In genomic region chr16:93137249-93137648, GRCm38 (mm10) we compare ENCODE assay signal across 9 mouse cellular contexts.
DNase-seq lines count a peak whose midpoint lies in the region; ATAC-seq lines count a peak whose summit lies in the region.
"Had no signal": no experiment of that assay in that cellular context is flagged by ENCODE, and none has a peak within 500 bp of the region (broad histone marks: within the 10 kb centered on the region; RNA-seq: fewer than 3 reads in every experiment).

No protein-coding gene starts in this region.

- no peak overlapping the region for H3K27ac ChIP-seq in midbrain, embryonic 14.5 days (replicated peaks; ENCODE audit: low read depth, low read length)
- H3K27ac ChIP-seq in midbrain, embryonic 11.5 days (ENCODE audit: low read depth, low read length) = no peak overlapping the region

- no peak overlapping the region for H3K9ac ChIP-seq in midbrain, embryonic 14.5 days (replicated peaks; ENCODE audit: low read length)
- H3K9ac ChIP-seq in midbrain, embryonic 11.5 days (ENCODE audit: low read length) = no peak overlapping the region

- DNase-seq in cerebellum, postnatal 14 days = peak; percentile 15
- no peak for DNase-seq in cerebellum, adult 8-10 months
- peak; percentile 43 for DNase-seq in midbrain, embryonic 14.5 days
- no peak for DNase-seq in midbrain, embryonic 11.5 days (ENCODE audit: low spot score, missing footprints)
- peak; percentile 11 for DNase-seq in forelimb bud, embryonic 11.5 days (ENCODE audit: low read depth, low spot score)
- DNase-seq in splenic B cell, adult 2 months (ENCODE audit: low read depth, low spot score) = peak; percentile 22
- no peak for DNase-seq in gastrocnemius, adult 8-10 months (ENCODE audit: low spot score in 2 of 2)
- DNase-seq in cerebellum, postnatal 4 days (ENCODE audit: low spot score in 2 of 2) = no peak
- DNase-seq: right cerebral cortex, postnatal 4 days had no signal

- ATAC-seq in midbrain, embryonic 14.5 days (ENCODE audit: low FRiP score, low TSS enrichment) = no peak
- ATAC-seq in midbrain, embryonic 11.5 days (ENCODE audit: low FRiP score) = no peak

- H3K36me3 ChIP-seq in midbrain, embryonic 14.5 days (ENCODE audit: control insufficient read depth, insufficient read depth, low read length) = no peaks in the 10 kb centered on the region
- no peaks in the 10 kb centered on the region for H3K36me3 ChIP-seq in midbrain, embryonic 11.5 days (ENCODE audit: control insufficient read depth, insufficient read depth, low read length)
- no peaks in the 10 kb centered on the region for H3K36me3 ChIP-seq in splenic B cell, adult 2 months (ENCODE audit: control insufficient read depth, insufficient read depth, low read length, poor library complexity, severe bottlenecking)

- no peaks in the 10 kb centered on the region for H3K9me3 ChIP-seq in midbrain, embryonic 14.5 days (ENCODE audit: control insufficient read depth, low read length)
- no peaks in the 10 kb centered on the region for H3K9me3 ChIP-seq in midbrain, embryonic 11.5 days (ENCODE audit: control insufficient read depth, low read length)

- H3K4me1 ChIP-seq in midbrain, embryonic 14.5 days (ENCODE audit: control insufficient read depth, insufficient read depth, low read length) = no peaks in the 10 kb centered on the region
- H3K4me1 ChIP-seq in midbrain, embryonic 11.5 days (ENCODE audit: control insufficient read depth, insufficient read depth, low read length) = no peaks in the 10 kb centered on the region

- H3K4me3 ChIP-seq in midbrain, embryonic 14.5 days (replicated peaks; ENCODE audit: low read depth, low read length) = no peak overlapping the region
- H3K4me3 ChIP-seq in midbrain, embryonic 11.5 days (ENCODE audit: low read depth, low read length) = no peak overlapping the region

- H3K27me3 ChIP-seq in midbrain, embryonic 14.5 days (ENCODE audit: control insufficient read depth, insufficient read depth, low read length) = no peaks in the 10 kb centered on the region
- H3K27me3 ChIP-seq in midbrain, embryonic 11.5 days (ENCODE audit: control insufficient read depth, insufficient read depth, low read length) = no peaks in the 10 kb centered on the region
- H3K27me3 ChIP-seq in splenic B cell, adult 2 months (ENCODE audit: control insufficient read depth, insufficient read depth, low read length, poor library complexity, severe bottlenecking) = no peaks in the 10 kb centered on the region

- WGBS in midbrain, embryonic 14.5 days = 78% methylated on average over 1 of the region's 1 CpGs
- 61% methylated on average over 1 of the region's 1 CpGs for WGBS in midbrain, embryonic 11.5 days

- no peak overlapping the region for H3K4me2 ChIP-seq in midbrain, embryonic 14.5 days (ENCODE audit: low read length)
- H3K4me2 ChIP-seq in midbrain, embryonic 11.5 days = no peak overlapping the region

Comparison
In these comparisons a context has a peak if more than half of its experiments do, and no peak if none do; other contexts are left out.
1. DNase-seq: peak in cerebellum, postnatal 14 days (2 of 2), midbrain, embryonic 14.5 days (single experiment), forelimb bud, embryonic 11.5 days (single experiment) and splenic B cell, adult 2 months (single experiment); none in cerebellum, adult 8-10 months (single experiment), midbrain, embryonic 11.5 days (single experiment), gastrocnemius, adult 8-10 months (0 of 2) and cerebellum, postnatal 4 days (0 of 2).